Mouse (Mus musculus): ENCODE measurements around the gene Adam11.
"Not testable (repeated sequence)": the region's sequence is repeated elsewhere in the genome, so short reads cannot be mapped to it uniquely, and the experiment has no call there.

Gene Adam11

GRCm38 (mm10) chr11:102761309-102762210 is at the start of gene Adam11:
TSS of gene Adam11 (plus strand) at chr11:102761439.
- no peak for DNase-seq (ENCODE audit: extremely low spot score, low read depth, low spot score)

DNA sequence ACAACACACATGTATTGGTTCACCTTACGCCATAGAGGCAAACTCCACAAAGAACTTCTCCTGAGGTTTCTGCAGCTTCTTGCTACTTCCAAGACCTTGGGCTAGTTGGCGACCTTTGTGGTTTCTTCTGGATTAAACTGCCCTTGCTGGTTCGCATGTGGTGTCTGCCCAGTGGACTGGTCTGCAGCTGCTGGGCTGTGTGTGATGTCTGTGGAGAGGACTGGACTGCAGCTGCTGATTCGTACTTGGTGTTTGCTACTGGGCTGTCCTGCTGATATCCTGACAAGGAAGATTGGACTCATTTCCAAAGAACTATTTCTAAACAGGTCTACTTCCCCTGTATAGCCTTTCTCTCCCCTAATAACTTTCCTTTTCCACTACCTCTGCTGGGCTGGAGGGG is 48.8 kb upstream of the Adam11 start:
- no peak for DNase-seq (ENCODE audit: extremely low spot score, low read depth, low spot score)

- not testable (repeated sequence) for DNase-seq (ENCODE audit: extremely low spot score, low read depth, low spot score)
These were observed 46.7 kb upstream of the Adam11 start for GRCm38 (mm10) chr11:102714578-102714977.

DNA sequence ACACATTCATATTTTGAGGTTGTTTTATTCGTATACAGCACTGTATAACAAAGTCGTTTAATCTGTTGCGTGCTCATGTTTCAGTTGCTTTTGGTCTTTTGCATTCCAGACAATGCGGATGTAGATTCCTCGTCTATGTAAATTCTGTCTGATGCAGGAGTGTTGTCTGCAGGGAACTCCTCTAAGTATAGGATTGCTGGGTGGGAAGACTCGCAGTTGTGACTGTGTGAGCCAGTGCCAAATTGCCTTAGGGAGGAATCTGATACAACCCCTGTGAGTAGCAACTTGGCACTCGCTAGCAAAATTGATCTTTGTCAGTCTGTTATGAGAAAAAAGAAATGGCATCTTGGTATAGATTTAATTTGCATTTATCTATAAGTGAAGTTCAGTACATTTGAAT is 45.1 kb upstream of the Adam11 start:
- DNase-seq (ENCODE audit: extremely low spot score, low read depth, low spot score): no peak

GRCm38 (mm10) chr11:102725574-102725973 is 35.7 kb upstream of the Adam11 start:
- no peak for DNase-seq (ENCODE audit: extremely low spot score, low read depth, low spot score)

DNA sequence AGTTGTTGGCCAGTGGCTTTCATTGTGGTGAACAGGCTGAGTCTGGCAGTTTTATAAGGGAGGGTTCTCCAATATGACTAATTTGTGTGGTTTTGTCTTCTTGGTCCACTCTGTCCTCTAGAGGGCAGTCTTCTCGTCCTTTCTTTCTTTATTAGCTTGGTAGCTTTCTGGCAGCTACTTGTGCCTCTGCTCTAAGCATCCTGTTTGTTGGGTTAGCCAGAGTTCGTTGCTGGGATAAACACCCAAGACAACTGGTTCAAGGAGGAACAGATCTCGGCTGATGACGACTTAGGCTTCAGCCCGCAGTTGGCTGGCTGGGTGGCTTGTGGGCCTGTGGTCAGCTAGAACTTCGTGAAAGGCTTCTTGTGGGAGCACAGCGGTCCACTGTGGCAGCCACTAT is 32.6 kb upstream of the Adam11 start:
- peak; percentile 63 for DNase-seq (ENCODE audit: extremely low spot score, low read depth, low spot score)

DNA sequence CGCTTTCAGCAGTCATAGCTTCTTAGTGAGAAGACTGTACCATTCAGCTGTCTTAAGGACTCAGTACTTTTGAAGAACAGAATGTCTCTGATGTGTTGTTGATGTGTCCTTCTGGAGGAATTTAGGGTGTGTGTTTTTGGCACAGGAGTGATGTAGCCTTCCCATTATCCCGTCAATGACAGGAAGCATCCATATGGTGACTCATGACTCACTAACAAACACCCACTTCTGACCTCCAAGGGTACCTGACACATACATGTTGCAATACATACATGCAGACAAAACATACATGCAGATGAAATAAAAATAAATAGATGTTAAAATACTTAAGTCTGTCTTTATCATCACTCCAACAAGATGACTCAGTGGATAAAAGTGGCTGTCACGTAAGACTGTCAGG is 31.4 kb upstream of the Adam11 start:
- no peak for DNase-seq (ENCODE audit: extremely low spot score, low read depth, low spot score)

- DNase-seq (ENCODE audit: extremely low spot score, low read depth, low spot score): no peak
These were observed 29.9 kb upstream of the Adam11 start for GRCm38 (mm10) chr11:102731366-102731765.

- no peak for DNase-seq (ENCODE audit: extremely low spot score, low read depth, low spot score)
These were observed 28.1 kb upstream of the Adam11 start for GRCm38 (mm10) chr11:102733146-102733545.

DNA sequence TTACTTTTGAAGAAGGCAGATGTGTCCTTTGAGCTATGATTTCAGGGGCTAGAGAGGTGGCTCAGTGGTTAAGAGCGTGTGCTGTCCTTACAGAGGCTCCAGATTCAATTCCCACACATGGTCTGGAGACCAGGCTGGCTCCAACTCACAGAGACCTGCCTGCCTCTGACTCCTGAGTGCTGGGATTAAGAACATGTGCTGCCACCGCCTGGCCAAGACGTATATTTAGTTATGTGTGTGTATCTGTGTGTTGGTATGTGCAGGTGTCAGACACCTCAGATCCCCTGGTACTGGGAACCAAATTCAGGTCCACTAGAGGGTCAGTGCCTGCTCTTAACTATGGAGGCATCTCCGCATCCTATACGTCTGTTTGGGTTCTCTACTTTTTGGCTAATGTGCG is 26.3 kb upstream of the Adam11 start:
- no peak for DNase-seq (ENCODE audit: extremely low spot score, low read depth, low spot score)

DNA sequence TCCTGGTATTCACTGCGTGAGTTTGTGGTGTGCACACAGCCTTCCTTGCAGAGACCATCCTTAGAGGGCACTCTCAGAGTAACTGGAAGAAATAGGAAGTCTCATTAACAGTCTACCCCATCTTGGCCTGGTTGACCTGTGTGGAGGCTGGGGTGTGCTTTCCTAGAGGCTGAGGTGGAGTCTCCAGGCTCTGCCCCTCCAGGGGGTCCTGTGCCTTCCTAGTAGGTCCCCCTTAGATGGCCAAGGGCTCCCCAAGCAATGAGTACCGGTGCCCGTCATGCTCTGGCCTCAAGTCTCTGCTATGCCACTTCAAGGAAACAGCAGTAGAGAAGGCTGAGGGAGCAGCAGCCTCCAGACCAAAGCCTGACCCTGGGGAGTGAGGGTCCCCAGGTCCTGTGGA is 23.2 kb upstream of the Adam11 start:
- DNase-seq (ENCODE audit: extremely low spot score, low read depth, low spot score): no peak

GRCm38 (mm10) chr11:102739278-102739966 is 21.8 kb upstream of the Adam11 start:
- peak; percentile 57 for DNase-seq (ENCODE audit: extremely low spot score, low read depth, low spot score)

DNA sequence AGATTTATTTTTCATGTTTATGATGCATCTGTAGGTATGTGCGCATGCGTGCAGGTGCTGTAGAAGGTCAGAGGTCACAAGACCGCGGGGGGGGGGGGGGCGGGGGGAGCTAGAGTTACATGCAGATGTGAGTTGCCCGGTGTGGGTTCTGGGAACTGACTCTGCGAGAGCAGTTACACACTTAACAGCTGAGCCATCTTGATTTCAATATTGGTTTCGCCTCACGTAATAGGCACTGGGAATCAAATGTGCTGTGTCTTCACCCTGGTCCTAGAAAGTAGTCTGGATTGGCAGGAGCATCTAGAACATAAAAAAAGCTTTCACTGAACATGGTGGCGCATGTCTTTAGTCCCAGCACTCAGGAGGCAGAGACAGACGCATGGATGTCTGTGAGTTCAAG is 20.6 kb upstream of the Adam11 start:
- DNase-seq (ENCODE audit: extremely low spot score, low read depth, low spot score): no peak

GRCm38 (mm10) chr11:102741129-102741950 is 19.9 kb upstream of the Adam11 start:
- DNase-seq (ENCODE audit: extremely low spot score, low read depth, low spot score): no peak

- no peak for DNase-seq (ENCODE audit: extremely low spot score, low read depth, low spot score)
These were observed 19.2 kb upstream of the Adam11 start for GRCm38 (mm10) chr11:102742066-102742465.

- no peak for DNase-seq (ENCODE audit: extremely low spot score, low read depth, low spot score)
These were observed 18.4 kb upstream of the Adam11 start for GRCm38 (mm10) chr11:102742843-102743242.

DNA sequence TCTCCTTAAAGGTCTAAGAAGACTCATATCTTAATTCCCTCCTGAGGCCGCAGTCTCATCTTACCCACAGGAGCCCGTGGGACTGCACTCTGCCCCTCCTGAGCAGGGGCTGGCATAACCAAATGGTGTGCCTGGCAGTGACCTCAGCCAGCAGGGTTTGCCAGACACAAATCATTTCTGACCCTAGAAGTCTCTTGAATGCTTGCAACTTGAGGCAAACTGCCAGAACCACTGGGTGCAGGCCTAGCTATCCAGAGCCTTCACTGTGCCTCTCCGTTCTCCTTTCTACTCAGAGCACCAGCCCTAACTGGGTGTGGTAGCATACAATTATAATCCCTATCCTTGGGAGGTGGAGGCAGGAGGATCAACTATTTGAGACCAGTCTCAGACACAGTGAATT is 16.5 kb upstream of the Adam11 start:
- no peak for DNase-seq (ENCODE audit: extremely low spot score, low read depth, low spot score)

DNA sequence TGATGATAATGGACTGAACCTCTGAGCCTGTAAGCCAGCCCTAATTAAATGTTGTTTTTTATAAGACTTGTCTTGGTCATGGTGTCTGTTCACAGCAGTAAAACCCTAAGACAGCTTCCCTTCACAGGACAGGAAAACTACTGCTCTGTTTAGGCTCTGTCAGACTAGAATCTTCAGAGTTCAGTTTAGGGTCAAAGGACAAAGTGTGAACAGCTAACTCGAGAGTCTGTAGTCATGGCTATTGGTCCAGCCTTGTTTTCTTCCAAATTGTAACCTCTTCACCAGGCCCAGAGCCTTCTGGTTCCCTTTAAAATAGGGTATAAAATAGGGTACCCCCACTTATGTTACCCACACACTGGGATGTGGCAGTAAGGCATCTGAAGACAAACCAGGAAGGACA is 13.4 kb upstream of the Adam11 start:
- no peak for DNase-seq (ENCODE audit: extremely low spot score, low read depth, low spot score)

- DNase-seq (ENCODE audit: extremely low spot score, low read depth, low spot score): no peak
These were observed 12.9 kb upstream of the Adam11 start for GRCm38 (mm10) chr11:102748381-102748780.

GRCm38 (mm10) chr11:102749712-102750111 is 11.5 kb upstream of the Adam11 start:
- no peak for DNase-seq (ENCODE audit: extremely low spot score, low read depth, low spot score)

- no peak for DNase-seq (ENCODE audit: extremely low spot score, low read depth, low spot score)
These were observed 8.2 kb upstream of the Adam11 start for GRCm38 (mm10) chr11:102752896-102753590.

All from hindlimb bud, embryonic 11.5 days (tissue).